Mouse (Mus musculus): Measurements from ENCODE around the gene Cd164. TPM values are rescaled to one million over a fixed set of nuclear protein-coding genes. Genes with fewer than 3 reads are reported as not detected.

Gene Cd164
- polyA plus RNA-seq, 1 experiment from 2014 or later = 180 TPM

DNA sequence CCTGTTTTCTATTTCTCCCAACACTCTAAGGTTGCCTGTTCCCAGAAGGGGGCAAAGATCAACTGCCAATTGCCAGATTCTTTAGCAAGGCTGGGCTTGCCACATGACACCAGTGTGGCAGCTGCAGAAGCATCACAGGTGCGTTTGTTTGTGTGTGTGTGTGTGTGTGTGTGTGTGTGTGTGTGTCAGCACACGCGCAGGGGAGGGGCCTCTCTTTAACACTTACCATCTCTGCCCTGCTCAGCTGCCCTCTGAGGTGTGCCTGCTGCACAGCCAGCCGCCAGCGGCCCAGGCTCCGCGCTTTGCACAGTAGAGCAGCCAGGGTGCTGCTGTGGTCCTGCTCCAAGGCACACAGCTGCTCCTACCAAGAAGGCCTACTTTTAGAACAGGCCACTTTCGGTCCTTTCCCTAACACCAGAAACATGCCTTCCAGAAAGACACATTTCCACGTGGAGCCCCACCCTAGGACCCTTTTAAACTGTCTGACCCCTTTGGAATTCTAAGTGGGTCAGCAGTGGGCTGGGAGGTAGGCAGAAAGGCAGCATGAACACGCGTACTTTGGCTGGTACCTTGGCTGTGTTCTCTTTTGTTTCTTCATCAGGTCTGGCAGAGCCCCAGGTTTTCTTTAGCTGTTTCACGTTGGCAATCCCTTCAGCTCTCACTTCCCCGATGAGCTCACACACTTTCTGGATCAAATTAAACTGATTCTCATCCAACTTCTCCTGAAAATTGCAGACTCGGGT is 33.8 kb downstream of the Cd164 start:
- peak overlapping the region; percentile 78 for H3K27ac ChIP-seq
- no peak overlapping the region for H3K4me2 ChIP-seq
- peaks cover 34% of the 10 kb centered on the region for H3K4me1 ChIP-seq
- whole genome bisulfite sequencing = 23% methylated on average over 14 of the region's 14 CpGs
- ATAC-seq (ENCODE audit: insufficient number of reproducible peaks, low FRiP score, low TSS enrichment, low read depth) = peak; percentile 71; the same call in 1 of the 2 replicates
- no peak overlapping the region for H3K9ac ChIP-seq
- H3K9me3 ChIP-seq = 0 out of 2 replicates have a peak, but pooled peaks cover 4% of the 10 kb centered on the region
- H3K4me3 ChIP-seq = no peak overlapping the region
- H3K27me3 ChIP-seq = no peaks in the 10 kb centered on the region
- H3K36me3 ChIP-seq = no peaks in the 10 kb centered on the region

- no peak overlapping the region for H3K4me2 ChIP-seq
- no peak overlapping the region for H3K4me3 ChIP-seq
- WGBS = 56% methylated on average over 4 of the region's 4 CpGs
- ATAC-seq (ENCODE audit: insufficient number of reproducible peaks, low FRiP score, low TSS enrichment, low read depth) = no peak
- H3K9me3 ChIP-seq = 0 out of 2 replicates have a peak, but pooled peaks cover 4% of the 10 kb centered on the region
- peak overlapping the region; percentile 78 for H3K27ac ChIP-seq
- H3K36me3 ChIP-seq = no peaks in the 10 kb centered on the region
- no peaks in the 10 kb centered on the region for H3K27me3 ChIP-seq
- H3K9ac ChIP-seq = no peak overlapping the region
- H3K4me1 ChIP-seq = peaks cover 34% of the 10 kb centered on the region
Measured at GRCm38 (mm10) chr10:41553711-41554110, 34.5 kb downstream of the Cd164 start.

DNA sequence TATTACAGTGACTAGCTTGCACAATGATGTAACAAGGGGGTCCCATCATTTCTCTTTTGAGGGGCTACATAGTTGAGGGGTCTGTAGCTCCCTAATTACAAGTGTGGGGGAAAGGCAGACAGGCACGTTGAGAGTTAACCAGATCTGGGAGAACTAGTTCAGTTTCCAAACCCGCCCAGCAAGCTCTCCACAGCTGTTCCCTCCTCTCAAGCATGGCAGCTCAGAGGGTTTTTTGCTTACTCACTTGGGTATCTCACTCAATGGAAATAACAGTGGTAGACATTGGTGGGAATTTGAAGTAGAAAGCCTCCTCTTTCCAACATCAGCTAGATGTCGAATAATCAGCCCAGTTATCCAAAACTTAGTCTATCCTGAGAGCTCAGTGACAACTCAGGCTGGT is 35.9 kb downstream of the Cd164 start:
- no peaks in the 10 kb centered on the region for H3K9me3 ChIP-seq
- no peaks in the 10 kb centered on the region for H3K27me3 ChIP-seq
- peaks cover 34% of the 10 kb centered on the region for H3K4me1 ChIP-seq
- no peak for ATAC-seq (ENCODE audit: insufficient number of reproducible peaks, low FRiP score, low TSS enrichment, low read depth)
- no peak overlapping the region for H3K27ac ChIP-seq
- H3K4me2 ChIP-seq = no peak overlapping the region
- no peak overlapping the region for H3K9ac ChIP-seq
- H3K36me3 ChIP-seq = no peaks in the 10 kb centered on the region
- 72% methylated on average over 3 of the region's 3 CpGs for WGBS
- H3K4me3 ChIP-seq = no peak overlapping the region

GRCm38 (mm10) chr10:41558401-41558800 is 39.2 kb downstream of the Cd164 start:
- H3K4me1 ChIP-seq = peaks cover 13% of the 10 kb centered on the region
- H3K27me3 ChIP-seq = no peaks in the 10 kb centered on the region
- H3K4me3 ChIP-seq = no peak overlapping the region
- H3K27ac ChIP-seq = no peak overlapping the region
- no peak for ATAC-seq (ENCODE audit: insufficient number of reproducible peaks, low FRiP score, low TSS enrichment, low read depth)
- H3K9ac ChIP-seq = no peak overlapping the region
- no peaks in the 10 kb centered on the region for H3K36me3 ChIP-seq
- no peak overlapping the region for H3K4me2 ChIP-seq
- 91% methylated on average over 1 of the region's 1 CpGs for WGBS
- no peaks in the 10 kb centered on the region for H3K9me3 ChIP-seq

DNA sequence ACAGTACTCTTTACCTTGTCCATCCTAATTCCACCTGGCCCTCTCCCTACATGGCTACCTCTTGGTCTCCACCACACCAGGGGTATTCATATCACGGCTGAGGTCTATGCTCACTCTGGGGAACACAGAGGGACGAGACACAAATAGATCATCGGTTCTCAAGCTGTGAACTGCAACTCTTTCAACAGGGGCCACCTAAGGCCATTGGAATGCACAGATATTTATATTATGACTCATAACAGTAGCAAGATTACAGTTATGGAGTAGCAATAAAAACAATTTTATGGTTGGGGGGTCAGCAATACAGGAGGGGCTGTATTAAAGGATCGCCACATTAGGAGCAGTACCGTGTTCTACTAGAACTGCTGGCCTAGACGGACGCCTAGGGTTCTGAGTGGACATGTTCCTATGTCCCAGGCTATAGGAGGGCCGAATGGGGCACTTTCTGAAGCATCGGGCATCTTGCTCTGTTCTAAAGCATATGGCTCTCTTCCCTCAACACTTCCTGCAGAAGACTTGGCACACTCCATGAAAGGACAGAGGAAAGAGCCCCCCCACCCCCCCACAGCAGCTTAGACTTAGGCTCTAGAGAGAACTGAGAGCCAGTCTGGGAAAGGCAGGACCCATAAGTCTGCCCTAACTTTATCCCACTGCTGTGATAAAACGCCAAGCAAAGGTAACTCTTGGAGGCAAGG is 42.6 kb downstream of the Cd164 start:
- H3K27me3 ChIP-seq = no peaks in the 10 kb centered on the region
- no peak for ATAC-seq (ENCODE audit: insufficient number of reproducible peaks, low FRiP score, low TSS enrichment, low read depth)
- H3K4me2 ChIP-seq = no peak overlapping the region
- no peak overlapping the region for H3K4me3 ChIP-seq
- no peak overlapping the region for H3K9ac ChIP-seq
- H3K36me3 ChIP-seq = no peaks in the 10 kb centered on the region
- H3K27ac ChIP-seq = no peak overlapping the region
- peaks cover 7% of the 10 kb centered on the region; the same call in 1 of the 2 replicates for H3K4me1 ChIP-seq
- 84% methylated on average over 10 of the region's 10 CpGs for WGBS
- H3K9me3 ChIP-seq = no peaks in the 10 kb centered on the region

DNA sequence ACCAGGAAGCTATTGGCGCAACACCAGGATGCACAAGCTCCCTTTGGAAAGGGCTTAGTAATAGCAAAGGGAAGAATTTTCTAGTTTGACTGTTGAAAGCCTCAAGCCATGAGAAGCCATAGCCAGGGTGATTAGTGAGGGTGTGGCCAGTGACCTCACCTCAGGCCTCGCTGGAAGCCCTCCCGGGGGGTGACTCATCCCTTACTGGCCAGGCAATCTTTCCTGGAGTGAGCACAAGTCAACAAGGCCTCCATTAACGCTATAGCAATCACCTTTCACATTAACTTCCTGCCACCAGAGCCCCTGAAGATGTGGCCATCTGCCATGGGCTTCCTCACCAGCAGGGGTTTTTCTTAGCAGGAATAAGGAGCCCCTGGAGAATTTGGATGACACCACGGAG is 45.9 kb downstream of the Cd164 start:
- no peak for ATAC-seq (ENCODE audit: insufficient number of reproducible peaks, low FRiP score, low TSS enrichment, low read depth)
- Histone ChIP-seq H3K4me2 (no peak overlapping the region), H3K27ac (no peak overlapping the region), H3K4me1 (peaks cover 7% of the 10 kb centered on the region; the same call in 1 of the 2 replicates), H3K9ac (no peak overlapping the region), H3K9me3 (no peaks in the 10 kb centered on the region), H3K36me3 (no peaks in the 10 kb centered on the region), H3K4me3 (no peak overlapping the region), H3K27me3 (no peaks in the 10 kb centered on the region)
- 34% methylated on average over 5 of the region's 5 CpGs for WGBS

DNA sequence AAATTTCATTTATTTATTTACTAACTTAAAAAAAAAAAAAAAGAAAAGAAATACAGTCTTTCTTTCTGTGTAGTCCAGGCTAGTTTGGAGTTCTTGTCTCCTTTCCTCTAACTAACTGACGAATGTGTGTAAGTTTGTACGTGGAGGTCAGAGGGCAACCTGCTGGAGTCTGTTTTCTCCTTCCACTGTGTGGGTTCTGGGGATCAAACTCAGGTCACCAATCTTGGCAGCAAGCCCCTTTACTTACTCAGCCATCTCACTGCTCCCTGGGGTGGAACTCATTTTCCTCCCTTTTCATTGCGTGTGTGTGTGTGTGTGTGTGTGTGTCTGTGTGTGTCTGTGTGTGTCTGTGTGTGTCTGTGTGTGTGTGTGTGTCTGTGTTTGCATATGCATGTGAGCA is 49.1 kb downstream of the Cd164 start:
- no peaks in the 10 kb centered on the region for H3K9me3 ChIP-seq
- H3K36me3 ChIP-seq = no peaks in the 10 kb centered on the region
- H3K27me3 ChIP-seq = no peaks in the 10 kb centered on the region
- no peak for ATAC-seq (ENCODE audit: insufficient number of reproducible peaks, low FRiP score, low TSS enrichment, low read depth)
- no peak overlapping the region for H3K4me3 ChIP-seq
- H3K27ac ChIP-seq = no peak overlapping the region
- no peak overlapping the region for H3K4me2 ChIP-seq
- peaks cover 15% of the 10 kb centered on the region for H3K4me1 ChIP-seq
- no peak overlapping the region for H3K9ac ChIP-seq
- WGBS = 38% methylated on average over 3 of the region's 3 CpGs

DNA sequence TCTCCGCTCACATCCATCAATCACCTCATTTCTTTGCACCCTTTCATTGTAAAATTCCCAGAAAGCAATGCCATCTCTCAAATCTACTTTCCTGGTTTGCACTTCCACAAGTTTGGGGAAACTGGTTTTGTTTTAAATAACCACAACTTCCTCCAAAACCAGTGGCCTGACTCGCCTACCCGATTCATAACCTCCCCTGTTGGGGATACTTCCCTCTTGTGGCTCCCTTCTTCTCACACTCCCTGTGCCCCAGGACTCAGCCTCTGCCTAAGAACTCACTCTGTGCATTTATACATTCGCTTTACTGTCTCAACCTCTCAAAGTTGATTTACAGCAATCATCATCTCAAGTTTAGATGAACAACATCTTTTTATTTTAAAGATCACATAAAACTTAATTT is 51.9 kb downstream of the Cd164 start:
- 79% methylated on average over 4 of the region's 4 CpGs for WGBS
- H3K4me2 ChIP-seq = no peak overlapping the region
- no peak overlapping the region for H3K9ac ChIP-seq
- no peaks in the 10 kb centered on the region for H3K27me3 ChIP-seq
- no peaks in the 10 kb centered on the region for H3K36me3 ChIP-seq
- no peak for ATAC-seq (ENCODE audit: insufficient number of reproducible peaks, low FRiP score, low TSS enrichment, low read depth)
- H3K4me1 ChIP-seq = peaks cover 15% of the 10 kb centered on the region; the same call in 1 of the 2 replicates
- H3K27ac ChIP-seq = no peak overlapping the region
- H3K9me3 ChIP-seq = no peaks in the 10 kb centered on the region
- no peak overlapping the region for H3K4me3 ChIP-seq

GRCm38 (mm10) chr10:41572274-41572673 is 53.1 kb downstream of the Cd164 start:
- no peaks in the 10 kb centered on the region for H3K9me3 ChIP-seq
- H3K4me1 ChIP-seq = peaks cover 21% of the 10 kb centered on the region
- no peak for ATAC-seq (ENCODE audit: insufficient number of reproducible peaks, low FRiP score, low TSS enrichment, low read depth)
- no peak overlapping the region for H3K4me3 ChIP-seq
- no peak overlapping the region for H3K9ac ChIP-seq
- no peaks in the 10 kb centered on the region for H3K36me3 ChIP-seq
- H3K27ac ChIP-seq = no peak overlapping the region
- WGBS = 61% methylated on average over 4 of the region's 4 CpGs
- no peak overlapping the region for H3K4me2 ChIP-seq
- no peaks in the 10 kb centered on the region for H3K27me3 ChIP-seq

GRCm38 (mm10) chr10:41573190-41573589 is 54.0 kb downstream of the Cd164 start:
- no peak overlapping the region for H3K27ac ChIP-seq
- no peak overlapping the region for H3K9ac ChIP-seq
- no peak for ATAC-seq (ENCODE audit: insufficient number of reproducible peaks, low FRiP score, low TSS enrichment, low read depth)
- 16% methylated on average over 6 of the region's 6 CpGs for WGBS
- no peaks in the 10 kb centered on the region for H3K36me3 ChIP-seq
- no peak overlapping the region for H3K4me3 ChIP-seq
- no peaks in the 10 kb centered on the region for H3K9me3 ChIP-seq
- no peaks in the 10 kb centered on the region for H3K27me3 ChIP-seq
- peaks cover 21% of the 10 kb centered on the region for H3K4me1 ChIP-seq
- no peak overlapping the region for H3K4me2 ChIP-seq

GRCm38 (mm10) chr10:41575451-41576327 is 56.5 kb downstream of the Cd164 start:
- WGBS = 60% methylated on average over 8 of the region's 8 CpGs
- H3K9me3 ChIP-seq = no peaks in the 10 kb centered on the region
- peak overlapping the region; percentile 3; the same call in 1 of the 2 replicates for H3K27ac ChIP-seq

More at GRCm38 (mm10) chr10:41575451-41576327, 56.5 kb downstream of the Cd164 start:
- peaks cover 21% of the 10 kb centered on the region for H3K4me1 ChIP-seq
- no peak for ATAC-seq (ENCODE audit: insufficient number of reproducible peaks, low FRiP score, low TSS enrichment, low read depth)
- no peaks in the 10 kb centered on the region for H3K27me3 ChIP-seq
- no peaks in the 10 kb centered on the region for H3K36me3 ChIP-seq
- H3K9ac ChIP-seq = no peak overlapping the region
- no peak overlapping the region for H3K4me3 ChIP-seq
- no peak overlapping the region for H3K4me2 ChIP-seq

Data from limb, embryonic 15.5 days (tissue).